Comparison of ENCODE assay signal across 16 mouse cellular contexts in the genomic region with DNA sequence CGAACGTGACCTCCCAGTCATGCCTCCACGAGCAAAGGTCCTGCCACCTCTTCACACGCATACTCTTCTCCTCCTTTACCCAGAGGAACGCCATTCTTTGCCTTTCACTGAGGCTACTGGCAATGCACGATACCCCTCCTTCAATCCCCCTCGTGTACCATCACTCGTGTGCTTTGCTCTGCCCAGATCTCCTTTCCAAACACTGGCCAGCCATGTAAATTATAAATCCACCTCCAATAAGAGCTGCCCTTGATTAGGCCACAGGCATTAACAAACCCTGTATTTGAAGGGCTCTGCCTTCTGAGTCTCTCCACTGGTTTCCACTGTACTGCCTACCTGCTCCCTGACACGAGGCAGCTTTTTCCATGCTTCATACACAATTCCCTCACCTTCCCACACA.
A peak's percentile ranks its signal among the peaks of the same experiment; 100 is the strongest.
DNase-seq lines count a peak whose midpoint lies in the region; ATAC-seq and TF ChIP-seq lines count a peak whose summit lies in the region.
"Had no signal": no experiment of that assay in that cellular context is flagged by ENCODE, and none has a peak within 500 bp of the region (broad histone marks: within the 10 kb centered on the region; RNA-seq: fewer than 3 reads in every experiment).

No protein-coding gene starts in this region.

- no peak overlapping the region for H3K9ac ChIP-seq in hindbrain, embryonic 12.5 days
- no peak overlapping the region for H3K9ac ChIP-seq in hindbrain, embryonic 11.5 days (ENCODE audit: low read depth, low read length)
- no peak overlapping the region for H3K9ac ChIP-seq in limb, embryonic 12.5 days (replicated peaks)
- H3K9ac ChIP-seq: embryonic facial prominence, embryonic 12.5 days had no signal

- no peak overlapping the region for H3K4me3 ChIP-seq in gastrocnemius, adult 2 months
- no peak overlapping the region for H3K4me3 ChIP-seq in hindbrain, embryonic 12.5 days
- no peak overlapping the region for H3K4me3 ChIP-seq in hindbrain, embryonic 11.5 days (ENCODE audit: low read depth, low read length)
- no peak overlapping the region for H3K4me3 ChIP-seq in limb, embryonic 12.5 days (replicated peaks)
- H3K4me3 ChIP-seq in limb, embryonic 10.5 days = no peak overlapping the region
- H3K4me3 ChIP-seq: embryonic facial prominence, embryonic 12.5 days had no signal

- H3K36me3 ChIP-seq in hindbrain, embryonic 12.5 days = no peaks in the 10 kb centered on the region
- no peaks in the 10 kb centered on the region for H3K36me3 ChIP-seq in hindbrain, embryonic 11.5 days (ENCODE audit: control insufficient read depth, insufficient read depth, low read length)
- peaks cover 4% of the 10 kb centered on the region; the same call in 1 of the 2 replicates for H3K36me3 ChIP-seq in limb, embryonic 12.5 days
- no peaks in the 10 kb centered on the region for H3K36me3 ChIP-seq in limb, embryonic 10.5 days
- H3K36me3 ChIP-seq: embryonic facial prominence, embryonic 12.5 days had no signal

- no peak for DNase-seq in gastrocnemius, adult 2 months
- no peak for DNase-seq in gastrocnemius, adult 18-20 months (ENCODE audit: low spot score)
- DNase-seq in hindbrain, embryonic 11.5 days (ENCODE audit: low spot score) = no peak
- DNase-seq in limb, embryonic 10.5 days (ENCODE audit: low spot score) = no peak
- peak; percentile 5 for DNase-seq in heart, postnatal 4 days
- no peak for DNase-seq in MN1 (ENCODE audit: low spot score)
- DNase-seq: adrenal gland, postnatal 25 days; cerebellum, adult 8-10 months; kidney, postnatal 10 days; lung, postnatal 10 days; thymus, postnatal 25 days had no signal

- H3K9me3 ChIP-seq in hindbrain, embryonic 12.5 days (replicated peaks) = no peaks in the 10 kb centered on the region
- no peaks in the 10 kb centered on the region for H3K9me3 ChIP-seq in hindbrain, embryonic 11.5 days (ENCODE audit: control insufficient read depth, low read length)
- H3K9me3 ChIP-seq in limb, embryonic 12.5 days = no peaks in the 10 kb centered on the region
- no peaks in the 10 kb centered on the region for H3K9me3 ChIP-seq in limb, embryonic 10.5 days (replicated peaks)
- H3K9me3 ChIP-seq: embryonic facial prominence, embryonic 12.5 days had no signal

- H3K27ac ChIP-seq in gastrocnemius, adult 2 months = peak overlapping the region; percentile 93
- H3K27ac ChIP-seq in hindbrain, embryonic 12.5 days = peak overlapping the region; percentile 3; the same call in 1 of the 2 replicates
- H3K27ac ChIP-seq in hindbrain, embryonic 11.5 days (ENCODE audit: low read depth, low read length) = no peak overlapping the region
- H3K27ac ChIP-seq in limb, embryonic 12.5 days = 0 out of 2 replicates have a peak overlapping the region, but pooled peaks have one; percentile 29
- H3K27ac ChIP-seq in limb, embryonic 10.5 days = no peak overlapping the region
- H3K27ac ChIP-seq: embryonic facial prominence, embryonic 12.5 days had no signal

- no peak for TF ChIP-seq CTCF in gastrocnemius, adult 2 months (IDR thresholded peaks at IDR 0.05)

- intact Hi-C loops in gastrocnemius, adult 2 months (cut with DNase I) = loop anchor here (2.0 kb wide), 1 partner anchor 13 kb away; no protein-coding TSS in a partner anchor

- WGBS in hindbrain, embryonic 12.5 days = 78% methylated on average over 9 of the region's 9 CpGs
- WGBS in hindbrain, embryonic 11.5 days = 86% methylated on average over 9 of the region's 9 CpGs
- 86% methylated on average over 9 of the region's 9 CpGs for WGBS in limb, embryonic 12.5 days
- 91% methylated on average over 9 of the region's 9 CpGs for WGBS in limb, embryonic 10.5 days

- no peaks in the 10 kb centered on the region for H3K27me3 ChIP-seq in hindbrain, embryonic 12.5 days
- H3K27me3 ChIP-seq in hindbrain, embryonic 11.5 days (ENCODE audit: control insufficient read depth, insufficient read depth, low read length) = no peaks in the 10 kb centered on the region
- H3K27me3 ChIP-seq in limb, embryonic 12.5 days = no peaks in the 10 kb centered on the region
- no peaks in the 10 kb centered on the region for H3K27me3 ChIP-seq in limb, embryonic 10.5 days (ENCODE audit: low read depth, poor library complexity, severe bottlenecking)
- H3K27me3 ChIP-seq: embryonic facial prominence, embryonic 12.5 days had no signal

- H3K4me2 ChIP-seq in hindbrain, embryonic 12.5 days (replicated peaks) = no peak overlapping the region
- H3K4me2 ChIP-seq in hindbrain, embryonic 11.5 days (replicated peaks; ENCODE audit: low read depth, low read length) = no peak overlapping the region
- H3K4me2 ChIP-seq in limb, embryonic 12.5 days = no peak overlapping the region
- H3K4me2 ChIP-seq: embryonic facial prominence, embryonic 12.5 days had no signal

- 0 out of 2 replicates have a peak, but pooled peaks cover 2% of the 10 kb centered on the region for H3K4me1 ChIP-seq in hindbrain, embryonic 12.5 days
- no peaks in the 10 kb centered on the region for H3K4me1 ChIP-seq in hindbrain, embryonic 11.5 days (replicated peaks; ENCODE audit: control insufficient read depth, insufficient read depth, low read length)
- H3K4me1 ChIP-seq in limb, embryonic 12.5 days (replicated peaks) = no peaks in the 10 kb centered on the region
- no peaks in the 10 kb centered on the region for H3K4me1 ChIP-seq in limb, embryonic 10.5 days
- H3K4me1 ChIP-seq: embryonic facial prominence, embryonic 12.5 days had no signal

- ATAC-seq in hindbrain, embryonic 12.5 days (ENCODE audit: low FRiP score) = no peak
- no peak for ATAC-seq in hindbrain, embryonic 11.5 days (ENCODE audit: low FRiP score)
- ATAC-seq in limb, embryonic 12.5 days (ENCODE audit: insufficient number of reproducible peaks, insufficient read depth, low FRiP score, low TSS enrichment, low read depth) = no peak
- ATAC-seq: activated CD4-positive, CD25-positive, alpha-beta regulatory T cell, adult 4 months; intestine, postnatal 0 days had no signal

Comparison
In these comparisons a context has a peak if more than half of its experiments do, and no peak if none do; other contexts are left out.
1. H3K27ac ChIP-seq: peak in gastrocnemius, adult 2 months (single experiment), hindbrain, embryonic 12.5 days (single experiment) and limb, embryonic 12.5 days (single experiment); none in hindbrain, embryonic 11.5 days (single experiment) and limb, embryonic 10.5 days (single experiment).